Mouse (Mus musculus): ENCODE results near the gene Txk. TPM values are rescaled to one million over a fixed set of nuclear protein-coding genes. Genes with fewer than 3 reads are reported as not detected.

Gene Txk
- polyA plus RNA-seq, 1 experiment from 2014 or later = 0.11 TPM

DNA sequence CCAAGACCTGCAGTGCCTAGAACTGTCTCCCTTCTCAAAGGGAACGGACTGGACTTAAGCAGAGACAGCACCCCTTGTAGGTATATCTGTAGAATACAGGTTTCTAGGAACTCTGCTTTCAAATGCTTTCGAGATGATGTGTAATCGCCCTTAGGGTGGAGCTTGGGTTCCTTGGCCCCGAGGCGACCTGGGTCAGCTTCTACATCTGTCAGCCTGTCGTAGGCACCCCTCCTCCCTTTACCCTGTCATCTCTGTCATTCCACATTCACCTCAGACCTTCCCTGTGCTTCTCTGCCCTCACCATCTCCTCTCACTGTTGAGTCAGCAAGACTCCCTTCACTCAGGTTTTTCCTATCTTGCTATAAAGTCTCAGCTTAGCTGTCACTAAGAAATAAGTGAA, 17.3 kb upstream of the Txk start:
- WGBS = 75% methylated on average over 6 of the region's 6 CpGs

DNA sequence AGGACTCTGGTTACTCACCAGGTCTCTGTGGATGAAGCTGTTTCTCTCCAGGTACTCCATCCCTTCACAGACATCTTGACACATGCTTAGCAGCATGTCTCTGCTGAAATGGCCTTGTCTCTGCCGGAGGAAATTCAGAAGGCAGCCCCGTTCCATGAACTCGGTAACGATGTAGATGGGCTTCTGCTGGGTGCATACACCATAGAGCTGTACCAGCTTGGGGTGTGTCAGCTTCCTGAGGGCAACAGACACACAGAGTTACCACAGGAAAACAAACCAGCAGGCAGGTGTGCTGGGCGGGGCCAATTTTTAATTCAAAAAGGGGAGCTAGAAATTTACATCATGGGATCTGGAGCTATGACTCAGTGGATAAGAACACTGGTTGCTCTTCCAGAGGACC, 11.0 kb upstream of the Txk start:
- 92% methylated on average over 5 of the region's 5 CpGs for WGBS
- Histone ChIP-seq H3K4me2 (no peak overlapping the region), H3K9ac (no peak overlapping the region), H3K27me3 (no peaks in the 10 kb centered on the region), H3K4me3 (no peak overlapping the region), H3K36me3 (no peaks in the 10 kb centered on the region), H3K4me1 (replicated peaks) (no peaks in the 10 kb centered on the region), H3K27ac (replicated peaks) (no peak overlapping the region), H3K9me3 (no peaks in the 10 kb centered on the region)
- no peak for ATAC-seq (ENCODE audit: low read depth)

More for the DNA sequence above, 17.3 kb upstream of the Txk start:
- no peak overlapping the region for H3K9ac ChIP-seq
- no peak overlapping the region for H3K27ac ChIP-seq (replicated peaks)
- H3K36me3 ChIP-seq = no peaks in the 10 kb centered on the region
- ATAC-seq (ENCODE audit: low read depth) = no peak
- 0 out of 2 replicates have a peak, but pooled peaks cover 3% of the 10 kb centered on the region for H3K4me1 ChIP-seq (replicated peaks)
- no peaks in the 10 kb centered on the region for H3K27me3 ChIP-seq
- H3K9me3 ChIP-seq = no peaks in the 10 kb centered on the region
- H3K4me2 ChIP-seq = no peak overlapping the region
- H3K4me3 ChIP-seq = no peak overlapping the region

DNA sequence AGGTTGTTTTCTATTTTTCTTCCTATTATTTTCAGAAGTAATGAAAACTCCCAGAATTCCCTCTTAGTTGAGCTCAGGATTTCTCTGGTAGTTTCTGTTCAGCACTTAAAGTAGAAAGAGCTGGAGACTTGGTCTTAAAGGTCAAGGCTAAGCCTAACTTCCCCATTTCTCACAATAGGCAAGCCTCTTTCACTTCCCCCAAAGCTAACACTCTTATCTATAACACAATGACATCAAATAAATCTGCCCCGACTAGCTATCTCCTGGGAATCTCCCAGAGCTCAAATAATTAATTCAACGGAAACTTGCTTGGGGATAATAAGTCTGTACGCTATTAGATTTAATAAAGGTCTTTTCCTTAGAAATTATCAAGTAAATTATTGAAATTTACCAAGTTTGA, 10.4 kb upstream of the Txk start:
- 75% methylated on average over 3 of the region's 3 CpGs for WGBS
- Histone ChIP-seq H3K4me3 (no peak overlapping the region), H3K9me3 (no peaks in the 10 kb centered on the region), H3K4me1 (replicated peaks) (no peaks in the 10 kb centered on the region), H3K27me3 (no peaks in the 10 kb centered on the region), H3K36me3 (no peaks in the 10 kb centered on the region), H3K4me2 (no peak overlapping the region), H3K9ac (no peak overlapping the region), H3K27ac (replicated peaks) (no peak overlapping the region)
- ATAC-seq (ENCODE audit: low read depth) = no peak

DNA sequence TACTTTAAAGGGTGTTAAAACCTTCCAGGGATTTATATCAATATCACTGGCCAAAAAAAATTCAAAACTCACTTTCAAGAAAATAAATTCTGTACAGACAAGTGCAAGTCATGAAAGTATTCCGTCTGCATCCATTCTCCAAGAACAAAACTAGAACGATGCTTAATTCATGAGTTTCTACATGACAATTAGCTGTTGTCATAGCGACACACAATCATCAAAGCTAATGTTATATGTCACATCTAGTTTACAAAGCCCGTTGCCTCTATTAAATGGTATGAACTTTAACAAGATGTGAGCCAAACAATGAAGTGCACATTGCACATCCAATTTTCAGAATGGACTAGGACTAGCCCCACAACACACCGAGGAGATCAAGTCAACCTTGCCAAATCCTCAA, 9.2 kb upstream of the Txk start:
- WGBS = 51% methylated on average over 5 of the region's 5 CpGs
- no peaks in the 10 kb centered on the region for H3K4me1 ChIP-seq (replicated peaks)
- no peak overlapping the region for H3K27ac ChIP-seq (replicated peaks)
- no peak overlapping the region for H3K4me3 ChIP-seq
- no peaks in the 10 kb centered on the region for H3K36me3 ChIP-seq
- ATAC-seq (ENCODE audit: low read depth) = no peak
- no peaks in the 10 kb centered on the region for H3K27me3 ChIP-seq
- no peaks in the 10 kb centered on the region for H3K9me3 ChIP-seq
- H3K9ac ChIP-seq = no peak overlapping the region
- H3K4me2 ChIP-seq = no peak overlapping the region

DNA sequence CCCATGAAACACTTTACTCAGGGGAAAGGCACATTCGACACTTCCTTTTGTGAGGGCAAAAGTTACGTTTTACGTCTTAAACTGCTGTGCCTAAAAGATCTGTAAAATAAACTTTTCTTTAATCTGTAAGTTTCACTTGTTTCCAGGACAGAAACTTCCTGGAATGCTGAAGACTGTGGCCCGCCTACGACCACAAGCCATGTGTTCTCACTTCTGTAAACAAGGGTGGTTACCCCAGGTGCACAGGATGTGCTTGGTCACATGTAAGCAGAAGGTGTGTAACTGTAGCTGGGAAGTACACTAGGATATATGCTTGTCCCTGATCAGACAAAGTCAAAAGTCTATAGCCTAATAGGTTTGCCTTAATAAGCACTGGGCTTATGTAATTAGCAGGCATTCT, 8.7 kb upstream of the Txk start:
- no peak for ATAC-seq (ENCODE audit: low read depth)
- WGBS = 78% methylated on average over 5 of the region's 5 CpGs
- Histone ChIP-seq H3K9me3 (no peaks in the 10 kb centered on the region), H3K4me2 (no peak overlapping the region), H3K27ac (replicated peaks) (no peak overlapping the region), H3K9ac (no peak overlapping the region), H3K4me3 (no peak overlapping the region), H3K4me1 (replicated peaks) (no peaks in the 10 kb centered on the region), H3K27me3 (no peaks in the 10 kb centered on the region), H3K36me3 (no peaks in the 10 kb centered on the region)

DNA sequence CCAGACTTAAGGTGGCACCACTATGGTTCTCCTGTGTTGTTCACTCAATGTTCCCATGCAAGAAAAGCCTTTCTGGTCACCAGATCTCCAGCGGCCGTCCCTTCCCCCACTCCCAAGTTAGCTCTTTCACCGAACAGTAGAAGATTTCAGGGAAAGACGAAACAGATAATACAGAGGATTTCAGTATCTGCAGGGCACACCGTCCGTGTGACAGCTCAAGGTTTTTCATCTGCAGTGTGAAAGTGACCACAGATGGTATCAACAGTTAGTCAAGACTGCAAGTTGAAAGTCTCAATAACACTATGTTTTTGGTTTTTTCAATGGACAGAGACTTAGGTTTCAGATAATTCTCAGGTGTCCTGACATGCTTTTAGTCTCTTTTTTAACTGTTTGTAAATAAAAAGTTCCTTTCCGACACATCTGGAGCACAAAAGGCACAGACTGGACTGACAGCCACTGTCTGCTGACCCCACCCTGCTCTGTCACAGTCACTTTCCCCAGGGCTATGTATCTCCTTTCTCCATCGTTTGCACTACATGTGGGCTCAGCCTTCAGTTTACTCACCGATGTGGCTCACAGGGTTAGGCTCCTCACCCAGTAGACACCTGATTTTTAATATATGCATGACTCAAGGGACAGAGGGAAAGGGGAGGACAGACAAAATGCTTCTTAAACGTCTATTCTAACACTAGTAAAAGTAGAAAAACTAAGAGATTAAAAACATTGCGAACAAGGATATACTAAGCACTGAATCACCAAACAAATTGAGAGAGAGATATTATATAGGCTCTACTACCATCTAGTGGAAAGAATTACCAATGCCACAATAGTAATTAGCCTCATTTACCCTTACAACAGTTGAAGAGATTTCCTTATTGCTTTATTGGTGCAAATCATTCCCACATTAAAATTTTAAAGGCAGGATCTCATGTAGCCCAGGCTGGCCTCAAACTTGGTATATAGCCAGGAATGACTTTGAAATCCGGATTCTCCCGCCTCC, 6.6 kb upstream of the Txk start:
- 78% methylated on average over 13 of the region's 13 CpGs for WGBS

DNA sequence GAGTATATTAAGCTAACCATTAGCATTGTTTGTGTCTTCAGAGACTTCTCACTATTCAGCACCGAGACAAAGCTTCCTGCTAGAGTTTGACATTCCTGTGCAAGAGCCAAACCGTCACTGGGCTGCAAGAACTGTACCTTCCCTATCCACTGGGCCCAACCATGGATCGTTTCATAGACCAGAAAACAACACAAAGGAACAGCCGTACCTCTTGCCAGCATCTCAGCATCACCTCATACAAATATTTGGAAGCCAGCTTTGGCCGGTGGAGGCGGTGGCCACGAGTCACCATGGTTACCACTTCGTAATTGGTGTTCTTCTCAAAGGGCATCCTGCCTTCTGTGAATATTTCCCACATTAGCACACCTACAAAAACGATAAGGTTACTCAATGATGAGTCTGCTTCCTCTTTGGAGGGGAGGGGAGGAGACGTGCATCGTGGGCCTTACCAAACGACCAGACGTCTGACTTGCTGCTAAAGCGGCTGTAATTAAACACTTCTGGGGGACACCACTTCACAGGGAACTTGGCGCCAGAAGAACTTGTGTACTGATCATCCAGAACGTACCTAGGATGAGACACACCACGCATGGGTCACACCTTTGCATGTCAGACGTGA, 4.7 kb upstream of the Txk start:
- Histone ChIP-seq H3K9me3 (no peaks in the 10 kb centered on the region), H3K36me3 (no peaks in the 10 kb centered on the region), H3K4me3 (no peak overlapping the region), H3K4me1 (replicated peaks) (no peaks in the 10 kb centered on the region), H3K27ac (replicated peaks) (no peak overlapping the region), H3K9ac (no peak overlapping the region), H3K4me2 (no peak overlapping the region), H3K27me3 (no peaks in the 10 kb centered on the region)
- WGBS = 72% methylated on average over 18 of the region's 18 CpGs
- ATAC-seq (ENCODE audit: low read depth) = peak; percentile 60

More for the DNA sequence above, 6.6 kb upstream of the Txk start:
- Histone ChIP-seq H3K9me3 (no peaks in the 10 kb centered on the region), H3K4me1 (replicated peaks) (no peaks in the 10 kb centered on the region), H3K4me2 (no peak overlapping the region), H3K36me3 (no peaks in the 10 kb centered on the region), H3K27me3 (no peaks in the 10 kb centered on the region), H3K27ac (replicated peaks) (no peak overlapping the region), H3K9ac (no peak overlapping the region), H3K4me3 (no peak overlapping the region)
- ATAC-seq (ENCODE audit: low read depth) = peak; percentile 54

DNA sequence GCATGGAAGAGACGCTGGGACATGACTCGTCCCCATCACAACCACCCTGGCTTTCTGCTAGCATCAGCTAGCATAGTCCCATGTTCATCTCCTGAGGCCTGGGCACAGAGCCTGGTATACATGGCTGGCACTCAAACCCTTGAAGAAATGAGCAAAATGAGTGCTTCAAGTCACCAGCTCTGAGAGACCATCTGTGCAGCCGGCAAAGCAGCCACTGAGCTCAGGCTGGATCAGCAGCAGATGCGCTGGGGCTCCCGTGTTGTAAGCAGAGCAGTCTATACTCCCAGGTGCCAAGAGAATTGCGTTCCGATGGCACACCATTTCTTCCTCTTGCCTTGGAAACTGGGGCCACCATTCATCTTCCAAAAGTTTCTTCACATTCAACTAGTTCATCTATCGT, 3.4 kb upstream of the Txk start:
- Histone ChIP-seq H3K36me3 (no peaks in the 10 kb centered on the region), H3K4me2 (no peak overlapping the region), H3K9me3 (no peaks in the 10 kb centered on the region), H3K27ac (replicated peaks) (no peak overlapping the region), H3K27me3 (no peaks in the 10 kb centered on the region), H3K9ac (no peak overlapping the region), H3K4me1 (replicated peaks) (peaks cover 5% of the 10 kb centered on the region), H3K4me3 (no peak overlapping the region)
- WGBS = 91% methylated on average over 8 of the region's 8 CpGs
- ATAC-seq (ENCODE audit: low read depth) = no peak

DNA sequence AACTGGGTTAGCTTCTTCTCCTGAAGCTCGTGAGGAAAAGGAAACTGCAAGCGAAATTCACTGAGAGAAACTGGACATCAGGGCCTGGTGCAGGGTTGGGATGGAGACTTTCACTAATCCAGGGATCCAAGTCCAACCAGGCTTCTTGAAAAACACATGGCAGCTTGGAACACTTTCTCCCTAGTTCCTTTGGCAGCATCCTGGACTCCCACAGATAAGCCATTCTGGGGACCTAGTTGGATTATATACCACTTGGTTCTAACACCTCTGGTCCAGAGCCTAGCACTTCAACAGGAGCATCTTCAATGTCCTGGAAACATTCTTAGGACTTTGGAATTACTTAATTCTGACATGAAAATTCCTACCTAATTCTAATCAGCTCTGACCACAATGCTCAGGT, 2.5 kb upstream of the Txk start:
- no peaks in the 10 kb centered on the region for H3K9me3 ChIP-seq
- H3K4me3 ChIP-seq = no peak overlapping the region
- no peak overlapping the region for H3K4me2 ChIP-seq
- 91% methylated on average over 2 of the region's 2 CpGs for WGBS
- H3K27ac ChIP-seq (replicated peaks) = no peak overlapping the region
- peaks cover 6% of the 10 kb centered on the region for H3K4me1 ChIP-seq (replicated peaks)
- H3K9ac ChIP-seq = no peak overlapping the region
- no peaks in the 10 kb centered on the region for H3K36me3 ChIP-seq
- H3K27me3 ChIP-seq = no peaks in the 10 kb centered on the region
- no peak for ATAC-seq (ENCODE audit: low read depth)

DNA sequence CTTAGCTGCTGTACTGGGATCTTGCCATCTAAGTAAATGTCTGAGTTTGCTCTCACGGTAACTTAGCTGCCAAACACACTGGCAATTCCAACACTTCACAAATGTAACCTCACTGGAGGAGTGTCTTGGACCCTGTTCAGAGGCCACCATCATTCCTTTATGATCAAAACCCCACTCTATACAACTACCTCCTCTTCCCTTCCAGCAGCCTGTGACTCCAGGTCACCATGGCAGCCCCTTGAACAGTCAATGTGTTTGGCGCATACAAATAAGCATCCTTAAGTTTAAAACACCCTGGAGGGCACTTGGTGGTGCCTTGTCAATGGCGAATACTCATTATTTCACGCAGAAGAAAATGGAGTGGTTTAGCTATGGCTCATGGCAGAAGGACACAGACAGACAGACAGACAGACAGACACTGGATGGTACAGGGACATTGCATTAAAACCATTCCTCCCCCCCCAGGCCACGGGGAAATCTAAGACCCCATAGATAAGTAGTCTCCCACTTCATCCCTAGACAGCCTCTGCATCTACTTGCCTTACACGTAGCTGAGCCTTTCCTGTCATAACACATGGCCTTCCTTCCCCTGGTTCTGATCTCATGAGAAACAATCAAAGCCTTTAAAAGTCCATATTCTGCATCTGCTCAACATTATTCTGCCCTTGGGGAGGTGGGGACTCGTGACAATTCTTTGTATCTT, 1.4 kb downstream of the Txk start:
- Histone ChIP-seq H3K36me3 (no peaks in the 10 kb centered on the region), H3K4me3 (no peak overlapping the region), H3K27ac (replicated peaks) (peak overlapping the region; percentile 7; the same call in 1 of the 2 replicates), H3K9me3 (no peaks in the 10 kb centered on the region), H3K4me2 (no peak overlapping the region), H3K4me1 (replicated peaks) (peaks cover 6% of the 10 kb centered on the region), H3K27me3 (no peaks in the 10 kb centered on the region), H3K9ac (no peak overlapping the region)
- peak; percentile 75 for ATAC-seq (ENCODE audit: low read depth)
- 61% methylated on average over 7 of the region's 7 CpGs for WGBS

DNA sequence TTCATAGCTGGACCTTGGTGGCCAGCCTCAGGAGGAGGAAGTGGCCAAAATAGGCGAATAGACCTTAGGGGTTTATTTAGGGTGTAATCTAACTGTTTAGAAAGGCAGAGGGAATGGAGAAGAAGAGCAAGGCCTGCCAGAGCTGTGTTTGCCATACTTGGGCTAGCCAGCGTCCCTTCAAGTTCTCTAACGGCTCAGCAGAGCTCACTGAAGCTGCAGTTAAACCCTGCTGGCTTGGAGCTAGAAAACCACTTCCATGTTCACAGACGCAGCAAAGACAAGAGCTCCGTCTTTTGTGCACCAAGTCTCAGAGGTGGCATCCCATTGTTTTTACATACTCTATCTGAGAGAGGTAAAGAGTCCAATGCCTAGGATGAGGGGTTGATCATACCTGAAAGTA, 2.4 kb downstream of the Txk start:
- ATAC-seq (ENCODE audit: low read depth) = no peak
- WGBS = 82% methylated on average over 5 of the region's 5 CpGs
- H3K36me3 ChIP-seq = no peaks in the 10 kb centered on the region
- no peak overlapping the region for H3K4me3 ChIP-seq
- H3K4me2 ChIP-seq = no peak overlapping the region
- peaks cover 6% of the 10 kb centered on the region for H3K4me1 ChIP-seq (replicated peaks)
- H3K27ac ChIP-seq (replicated peaks) = no peak overlapping the region
- H3K9ac ChIP-seq = no peak overlapping the region
- no peaks in the 10 kb centered on the region for H3K9me3 ChIP-seq
- H3K27me3 ChIP-seq = no peaks in the 10 kb centered on the region

DNA sequence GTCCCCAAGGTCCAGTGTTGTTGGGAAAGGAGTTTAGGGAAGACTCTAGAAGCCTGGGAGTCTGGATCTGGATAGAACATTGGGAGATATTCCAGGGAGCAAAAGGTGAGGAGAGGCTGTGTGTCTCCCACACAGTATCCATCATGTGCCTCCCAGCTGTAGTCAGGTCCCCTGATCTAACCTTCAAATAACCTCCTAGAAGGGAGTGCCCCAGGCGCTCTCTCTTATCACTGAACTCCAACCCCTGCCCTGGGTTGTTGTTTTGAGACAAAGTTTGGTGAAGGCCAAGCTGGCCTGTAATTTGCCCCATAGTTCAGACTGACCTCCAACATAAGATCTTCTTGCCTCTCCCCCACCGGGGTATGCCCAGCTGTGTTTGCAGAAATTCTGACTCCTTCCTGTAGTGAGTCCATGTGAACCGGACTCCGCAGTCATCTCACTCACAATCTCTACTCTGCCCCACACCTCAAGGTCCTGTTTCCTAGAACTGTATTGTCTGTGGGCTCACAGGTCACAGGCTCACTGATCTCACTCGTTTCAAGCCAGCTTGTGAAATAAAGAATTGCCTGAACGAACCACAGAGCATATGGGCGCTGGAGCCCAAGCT, 3.8 kb downstream of the Txk start:
- WGBS = 83% methylated on average over 7 of the region's 7 CpGs

More for the DNA sequence above, 3.8 kb downstream of the Txk start:
- Histone ChIP-seq H3K4me3 (no peak overlapping the region), H3K4me1 (replicated peaks) (peaks cover 6% of the 10 kb centered on the region), H3K27me3 (no peaks in the 10 kb centered on the region), H3K36me3 (no peaks in the 10 kb centered on the region), H3K9ac (no peak overlapping the region), H3K9me3 (no peaks in the 10 kb centered on the region), H3K4me2 (no peak overlapping the region), H3K27ac (replicated peaks) (no peak overlapping the region)
- ATAC-seq (ENCODE audit: low read depth) = no peak
